Mouse (Mus musculus) liver, embryonic 11.5 days (tissue): ENCODE data around the gene Snap91. TPM values are rescaled to one million over a fixed set of nuclear protein-coding genes. Genes with fewer than 3 reads are reported as not detected.

Experiments used
- ATAC-seq: fragments of 200-750 bp; cut with Nextera tagmentation; replicated peaks from 2 replicates; pipeline ENCODE4 v1.8.0; 2017; ENCODE audit warnings: moderate number of reproducible peaks, mild to moderate bottlenecking, moderate TSS enrichment, moderate library complexity; ENCODE audit not compliant: low FRiP score
- DNase-seq: peaks from one replicate; pipeline ENCODE4 v3.0.0-alpha.2; 2017; ENCODE audit warnings: low spot score
- H3K27ac ChIP-seq: fragments of 300-500 bp; sonication (generic); 2 replicates; pipeline ENCODE4 v1.5.1; 2014; ENCODE audit warnings: mild to moderate bottlenecking, low read depth, low read length, control low read depth
- H3K27me3 ChIP-seq: fragments of 300-500 bp; sonication (generic); replicated peaks from 2 replicates; pipeline ENCODE4 v1.6.1; 2014; ENCODE audit warnings: low read length, mixed read lengths; ENCODE audit not compliant: control insufficient read depth, insufficient read depth
- H3K36me3 ChIP-seq: fragments of 300-500 bp; sonication (generic); 2 replicates; pipeline ENCODE4 v1.6.1; 2014; ENCODE audit warnings: mild to moderate bottlenecking, low read length, moderate library complexity, mixed read lengths; ENCODE audit not compliant: control insufficient read depth, insufficient read depth
- H3K4me1 ChIP-seq: fragments of 300-500 bp; sonication (generic); replicated peaks from 2 replicates; pipeline ENCODE4 v1.6.1; 2014; ENCODE audit warnings: low read length, mixed read lengths; ENCODE audit not compliant: control insufficient read depth, insufficient read depth
- H3K4me2 ChIP-seq: fragments of 300-500 bp; sonication (generic); 2 replicates; pipeline ENCODE4 v1.6.1; 2014; ENCODE audit warnings: mild to moderate bottlenecking, control low read depth, moderate library complexity
- H3K4me3 ChIP-seq: fragments of 300-500 bp; sonication (generic); 2 replicates; pipeline ENCODE4 v1.5.1; 2014; ENCODE audit warnings: low read depth, low read length, control low read depth
- H3K9ac ChIP-seq: fragments of 300-500 bp; sonication (generic); 2 replicates; pipeline ENCODE4 v1.6.1; 2014; ENCODE audit warnings: low read depth, low read length, control low read depth
- H3K9me3 ChIP-seq: fragments of 300-500 bp; sonication (generic); 2 replicates; pipeline ENCODE4 v1.6.1; 2016; ENCODE audit warnings: low read length, inconsistent platforms, mixed read lengths; ENCODE audit not compliant: control insufficient read depth
- WGBS: fragments of 180-500 bp; shearing (Covaris S2); extraction: QIAGEN DNeasy Blood & Tissue Kit; methylation state at CpG from one replicate; pipeline ENCODE4 v1.1.7; 2014; 5-methylcytosine and 5-hydroxymethylcytosine counted together
- polyA plus RNA-seq: library from polyadenylated mRNA; unstranded; fragments of >200 nt; fragmentation: Nextera tagmentation; extraction: Ambion mirVana; gene quantifications from 2 replicates; pipeline ENCODE4 v1.2.1, GENCODE M21; 2014

Gene Snap91
- polyA plus RNA-seq, 1 experiment from 2014 or later: 1.2 TPM

- Histone ChIP-seq H3K27ac (no peak overlapping the region), H3K4me1 (no peaks in the 10 kb centered on the region), H3K27me3 (no peaks in the 10 kb centered on the region), H3K9ac (no peak overlapping the region), H3K9me3 (no peaks in the 10 kb centered on the region), H3K4me3 (no peak overlapping the region), H3K36me3 (no peaks in the 10 kb centered on the region), H3K4me2 (no peak overlapping the region)
- DNase-seq (no peak), ATAC-seq (no peak)
These were observed 146.1 kb downstream of the Snap91 start for GRCm38 (mm10) chr9:86734357-86734756.

- 90% methylated on average over 3 of the region's 3 CpGs for WGBS
These were observed 150.6 kb downstream of the Snap91 start for GRCm38 (mm10) chr9:86729811-86730210.

GRCm38 (mm10) chr9:86729084-86729483, 151.4 kb downstream of the Snap91 start:
- H3K9ac ChIP-seq: no peak overlapping the region
- no peaks in the 10 kb centered on the region for H3K27me3 ChIP-seq
- H3K36me3 ChIP-seq: no peaks in the 10 kb centered on the region
- no peak overlapping the region for H3K27ac ChIP-seq
- H3K9me3 ChIP-seq: no peaks in the 10 kb centered on the region
- no peak overlapping the region for H3K4me2 ChIP-seq
- ATAC-seq: no peak
- 49% methylated on average over 1 of the region's 1 CpGs for WGBS
- no peak for DNase-seq
- no peak overlapping the region for H3K4me3 ChIP-seq
- H3K4me1 ChIP-seq: no peaks in the 10 kb centered on the region; the same call in 1 of the 2 replicates

More at GRCm38 (mm10) chr9:86729811-86730210, 150.6 kb downstream of the Snap91 start:
- H3K4me1 ChIP-seq: no peaks in the 10 kb centered on the region; the same call in 1 of the 2 replicates
- no peak overlapping the region for H3K9ac ChIP-seq
- no peaks in the 10 kb centered on the region for H3K36me3 ChIP-seq
- ATAC-seq: no peak
- H3K4me2 ChIP-seq: no peak overlapping the region
- H3K9me3 ChIP-seq: no peaks in the 10 kb centered on the region
- H3K27ac ChIP-seq: no peak overlapping the region
- no peaks in the 10 kb centered on the region for H3K27me3 ChIP-seq
- no peak overlapping the region for H3K4me3 ChIP-seq
- DNase-seq: no peak

GRCm38 (mm10) chr9:86728214-86728814, 152.1 kb downstream of the Snap91 start:
- ATAC-seq: no peak; the same call in 1 of the 2 replicates
- Histone ChIP-seq H3K27me3 (no peaks in the 10 kb centered on the region), H3K4me3 (no peak overlapping the region), H3K4me1 (no peaks in the 10 kb centered on the region; the same call in 1 of the 2 replicates), H3K9ac (no peak overlapping the region), H3K4me2 (no peak overlapping the region), H3K27ac (no peak overlapping the region), H3K36me3 (no peaks in the 10 kb centered on the region), H3K9me3 (no peaks in the 10 kb centered on the region)
- 76% methylated on average over 10 of the region's 10 CpGs for WGBS
- no peak for DNase-seq

- H3K9me3 ChIP-seq: no peaks in the 10 kb centered on the region
- WGBS: 87% methylated on average over 5 of the region's 5 CpGs
- H3K4me3 ChIP-seq: no peak overlapping the region
- no peak overlapping the region for H3K27ac ChIP-seq
- no peak for ATAC-seq
- H3K4me2 ChIP-seq: no peak overlapping the region
- no peaks in the 10 kb centered on the region; the same call in 1 of the 2 replicates for H3K4me1 ChIP-seq
- H3K36me3 ChIP-seq: no peaks in the 10 kb centered on the region
- H3K9ac ChIP-seq: no peak overlapping the region
- no peak for DNase-seq
- H3K27me3 ChIP-seq: no peaks in the 10 kb centered on the region
These were observed 154.1 kb downstream of the Snap91 start for GRCm38 (mm10) chr9:86726381-86726720.

- ATAC-seq (no peak), DNase-seq (no peak)
- H3K27ac ChIP-seq: no peak overlapping the region
- no peaks in the 10 kb centered on the region for H3K27me3 ChIP-seq
- no peaks in the 10 kb centered on the region; the same call in 1 of the 2 replicates for H3K4me1 ChIP-seq
- no peak overlapping the region for H3K9ac ChIP-seq
- H3K4me3 ChIP-seq: no peak overlapping the region
- WGBS: 71% methylated on average over 7 of the region's 7 CpGs
- no peaks in the 10 kb centered on the region for H3K9me3 ChIP-seq
- H3K4me2 ChIP-seq: no peak overlapping the region
- H3K36me3 ChIP-seq: no peaks in the 10 kb centered on the region
These were observed 154.7 kb downstream of the Snap91 start for GRCm38 (mm10) chr9:86725604-86726380.

GRCm38 (mm10) chr9:86725066-86725465, 155.4 kb downstream of the Snap91 start:
- H3K4me3 ChIP-seq: no peak overlapping the region
- H3K27ac ChIP-seq: no peak overlapping the region
- DNase-seq (no peak), ATAC-seq (no peak)
- 92% methylated on average over 4 of the region's 4 CpGs for WGBS
- H3K9me3 ChIP-seq: no peaks in the 10 kb centered on the region
- H3K27me3 ChIP-seq: no peaks in the 10 kb centered on the region
- H3K4me1 ChIP-seq: no peaks in the 10 kb centered on the region; the same call in 1 of the 2 replicates
- H3K9ac ChIP-seq: no peak overlapping the region
- no peak overlapping the region for H3K4me2 ChIP-seq
- no peaks in the 10 kb centered on the region for H3K36me3 ChIP-seq

- Histone ChIP-seq H3K9me3 (no peaks in the 10 kb centered on the region), H3K9ac (no peak overlapping the region), H3K27ac (no peak overlapping the region), H3K36me3 (no peaks in the 10 kb centered on the region), H3K4me2 (no peak overlapping the region), H3K4me3 (no peak overlapping the region), H3K4me1 (no peaks in the 10 kb centered on the region), H3K27me3 (no peaks in the 10 kb centered on the region)
- ATAC-seq (no peak), DNase-seq (no peak)
- WGBS: 64% methylated on average over 2 of the region's 2 CpGs
These were observed 159.7 kb downstream of the Snap91 start for GRCm38 (mm10) chr9:86720794-86721193.

GRCm38 (mm10) chr9:86720227-86720626, 160.2 kb downstream of the Snap91 start:
- ATAC-seq (no peak), DNase-seq (no peak)
- no peak overlapping the region for H3K9ac ChIP-seq
- H3K27me3 ChIP-seq: no peaks in the 10 kb centered on the region
- H3K4me2 ChIP-seq: no peak overlapping the region
- H3K27ac ChIP-seq: no peak overlapping the region
- H3K36me3 ChIP-seq: no peaks in the 10 kb centered on the region
- H3K4me3 ChIP-seq: no peak overlapping the region
- no peaks in the 10 kb centered on the region for H3K4me1 ChIP-seq
- no peaks in the 10 kb centered on the region for H3K9me3 ChIP-seq
- WGBS: 75% methylated on average over 5 of the region's 5 CpGs
